In genomic region chr2:105398636-105399084, GRCm38 (mm10) we compare ENCODE assay signal across 8 mouse cellular contexts. TPM values are rescaled to one million over a fixed set of nuclear protein-coding genes. Genes with fewer than 3 reads are reported as not detected.
DNase-seq lines count a peak whose midpoint lies in the region; ATAC-seq and TF ChIP-seq lines count a peak whose summit lies in the region.

No protein-coding gene starts in this region.

- TF ChIP-seq CTCF in lung, embryonic 14.5 days (IDR thresholded peaks at IDR 0.05; ENCODE audit: low read depth) = no peak

- peak; percentile 52 for ATAC-seq in lung, embryonic 14.5 days (ENCODE audit: insufficient read depth)

- peak overlapping the region; percentile 96 for H3K9ac ChIP-seq in lung, embryonic 14.5 days

- H3K4me3 ChIP-seq in lung, embryonic 14.5 days (ENCODE audit: low read depth, low read length) = peak overlapping the region; percentile 83

- WGBS in lung, embryonic 14.5 days = under 1% methylated on average over 31 of the region's 31 CpGs

- H3K4me1 ChIP-seq in lung, embryonic 14.5 days (ENCODE audit: insufficient read depth) = peaks cover 19% of the 10 kb centered on the region

- no peaks in the 10 kb centered on the region for H3K27me3 ChIP-seq in lung, embryonic 14.5 days (ENCODE audit: insufficient read depth, low read length)

- peaks cover 16% of the 10 kb centered on the region for H3K36me3 ChIP-seq in lung, embryonic 14.5 days (ENCODE audit: insufficient read depth)

- no peaks in the 10 kb centered on the region for H3K9me3 ChIP-seq in lung, embryonic 14.5 days (ENCODE audit: low read depth, low read length)

- peak overlapping the region; percentile 65 for H3K4me2 ChIP-seq in lung, embryonic 14.5 days

- DNase-seq in ovary, adult 18-20 months (ENCODE audit: low spot score) = peak; percentile 17
- DNase-seq in ovary, postnatal 36 days (ENCODE audit: low spot score) = no peak
- DNase-seq in adrenal gland, postnatal 36 days = peak; percentile 66 to 70
- DNase-seq in gastrocnemius, postnatal 36 days = peak; percentile 19 to 60
- peak; percentile 34 for DNase-seq in kidney, adult 11 months
- peak; percentile 75 for DNase-seq in lung, embryonic 14.5 days
- DNase-seq in retina, postnatal 7 days (ENCODE audit: low read depth, low spot score) = peak; percentile 29
- DNase-seq in layer of hippocampus, adult 9-10 months (ENCODE audit: low spot score) = no peak

- intact Hi-C loops in gastrocnemius, postnatal 36 days (cut with DNase I) = no loop called here

- peak overlapping the region; percentile 95 for H3K27ac ChIP-seq in lung, embryonic 14.5 days (ENCODE audit: low read depth)

RNA-seq across cellular contexts. Expression of gene Rcn1, which starts 0.5 kb away (rescaled TPM):
- total RNA-seq in adrenal gland, postnatal 36 days (2021) = 100 to 1,000 TPM in 1 of 2 experiments, 10 to 100 TPM in 1; 44.0 to 181 TPM
- 1 to 10 TPM; 8.6 to 9.4 TPM for total RNA-seq in gastrocnemius, postnatal 36 days (2021)
- 137 and 138 TPM in 2 replicates for polyA plus RNA-seq in lung, embryonic 14.5 days (2014; fragmentation: Nextera tagmentation; extraction: Ambion mirVana)

Comparison
In these comparisons a context has a peak if more than half of its experiments do, and no peak if none do; other contexts are left out.
1. DNase-seq: peak in ovary, adult 18-20 months (single experiment), adrenal gland, postnatal 36 days (2 of 2), gastrocnemius, postnatal 36 days (2 of 2), kidney, adult 11 months (single experiment), lung, embryonic 14.5 days (single experiment) and retina, postnatal 7 days (single experiment); none in ovary, postnatal 36 days (single experiment) and layer of hippocampus, adult 9-10 months (single experiment).
2. RNA of gene Rcn1, which starts 0.5 kb away (total RNA-seq): 44.0 to 181 TPM in adrenal gland, postnatal 36 days; 8.6 to 9.4 TPM in gastrocnemius, postnatal 36 days; every median in the first group is over 4 times any median in the second.